Mouse (Mus musculus): ENCODE measurements around the gene Lrit3. TPM values are rescaled to one million over a fixed set of nuclear protein-coding genes. Genes with fewer than 3 reads are reported as not detected.
"Not testable (repeated sequence)": the region's sequence is repeated elsewhere in the genome, so short reads cannot be mapped to it uniquely, and the experiment has no call there.

The Lrit3 gene
- polyA plus RNA-seq, 2 experiments from 2014 or later: not detected

DNA sequence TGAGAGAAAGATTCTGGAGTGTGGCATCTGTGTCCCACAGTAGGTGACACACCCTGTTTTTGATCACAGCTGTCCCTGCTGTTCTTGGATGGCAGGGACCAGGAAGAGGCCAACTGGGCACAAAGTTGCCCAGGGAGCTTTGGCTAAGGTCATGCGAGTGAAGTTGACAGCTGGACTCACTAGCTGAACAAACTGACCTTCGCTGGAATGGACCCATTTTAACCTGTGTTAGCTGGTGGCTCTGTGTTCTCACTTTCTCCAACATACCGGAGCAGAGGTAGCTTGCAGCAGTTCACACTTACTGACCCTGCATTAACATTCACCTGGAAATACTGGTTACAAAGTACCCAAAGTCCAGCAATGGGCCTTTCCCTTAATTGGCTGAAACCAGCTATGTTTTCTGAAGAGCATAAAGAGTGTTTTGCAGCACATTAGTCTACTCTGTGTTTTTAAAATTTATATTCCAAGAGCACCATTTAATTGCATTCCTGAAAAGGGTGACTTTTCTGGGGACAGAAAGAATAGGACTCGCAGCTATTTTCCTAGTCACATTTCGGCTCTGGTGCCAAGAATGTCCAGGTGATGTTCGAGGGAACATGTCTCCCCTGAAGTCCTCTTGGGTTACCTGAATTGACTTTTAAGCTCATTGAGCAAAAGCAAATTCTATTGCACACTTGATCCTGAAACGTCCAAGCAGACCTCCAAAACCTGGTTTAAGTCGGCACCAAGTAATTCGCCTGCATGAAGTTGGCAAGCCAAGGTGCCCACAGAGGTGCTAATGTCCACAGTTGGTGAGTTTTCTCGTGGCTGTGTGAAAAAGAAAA lies 36.6 kb downstream of the Lrit3 start:
- ATAC-seq: no peak

DNA sequence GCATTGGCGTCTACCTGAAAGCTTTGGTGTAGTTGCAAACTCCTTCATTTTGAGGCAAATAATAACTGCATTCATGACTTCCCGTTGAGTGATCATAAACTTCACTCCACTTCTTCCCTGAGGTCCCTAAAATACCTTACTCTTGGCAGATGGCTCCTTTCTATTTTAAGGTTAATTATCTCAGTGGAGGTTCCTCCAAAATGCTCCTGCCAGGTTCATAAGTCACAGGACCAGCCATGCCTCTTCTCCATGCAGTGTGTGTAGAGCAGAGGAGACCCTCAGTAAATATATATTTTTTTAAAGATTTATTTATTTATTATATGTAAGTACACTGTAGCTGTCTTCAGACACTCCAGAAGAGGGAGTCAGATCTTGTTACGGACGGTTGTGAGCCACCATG lies 37.7 kb downstream of the Lrit3 start:
- ATAC-seq: no peak

DNA sequence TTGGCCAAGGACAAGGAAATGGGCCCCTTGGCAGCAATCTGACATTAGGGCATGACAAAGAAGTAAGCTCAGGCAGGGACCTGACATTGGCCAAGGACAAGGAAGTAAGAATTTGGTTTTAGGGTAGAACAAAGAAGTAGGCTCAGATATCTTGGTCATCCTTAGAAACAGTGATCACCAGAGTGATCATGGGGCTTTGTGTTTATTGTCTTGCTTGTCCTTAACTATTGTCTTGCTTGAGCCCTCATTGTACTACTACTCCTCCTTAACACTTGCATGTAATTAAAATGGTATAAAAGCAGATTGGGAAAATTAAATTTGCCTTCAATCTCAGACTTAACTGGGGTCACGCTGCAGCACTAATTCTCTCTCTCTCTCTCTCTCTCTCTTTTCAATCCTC lies 46.2 kb downstream of the Lrit3 start:
- ATAC-seq: not testable (repeated sequence)

- no peak for ATAC-seq
Observed at GRCm38 (mm10) chr3:129754650-129755604, 48.9 kb downstream of the Lrit3 start, which contains the start of gene Egf. Egf (minus strand) TSS chr3:129755316.

DNA sequence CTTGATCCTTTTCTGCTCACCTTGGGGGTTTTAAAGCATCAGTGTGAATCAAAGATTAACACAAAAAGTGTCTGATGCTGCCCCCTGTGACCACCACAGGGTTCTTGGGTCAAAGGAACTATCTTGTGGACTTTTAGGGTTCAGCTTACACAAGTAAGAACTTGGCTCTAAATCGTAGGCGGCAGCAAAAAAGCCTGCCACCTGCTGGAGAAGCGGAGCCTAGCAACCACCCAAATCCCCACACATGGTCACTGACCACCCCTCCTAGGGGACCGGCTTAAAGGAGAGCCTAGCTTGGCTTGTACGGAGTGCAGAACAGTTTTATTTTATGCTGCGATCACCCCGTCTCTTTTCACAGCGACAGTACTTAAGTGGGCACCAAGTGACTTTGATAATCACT lies 59.0 kb downstream of the Lrit3 start:
- ATAC-seq: peak; percentile 40

GRCm38 (mm10) chr3:129742781-129743180 lies 61.0 kb downstream of the Lrit3 start:
- no peak for ATAC-seq

DNA sequence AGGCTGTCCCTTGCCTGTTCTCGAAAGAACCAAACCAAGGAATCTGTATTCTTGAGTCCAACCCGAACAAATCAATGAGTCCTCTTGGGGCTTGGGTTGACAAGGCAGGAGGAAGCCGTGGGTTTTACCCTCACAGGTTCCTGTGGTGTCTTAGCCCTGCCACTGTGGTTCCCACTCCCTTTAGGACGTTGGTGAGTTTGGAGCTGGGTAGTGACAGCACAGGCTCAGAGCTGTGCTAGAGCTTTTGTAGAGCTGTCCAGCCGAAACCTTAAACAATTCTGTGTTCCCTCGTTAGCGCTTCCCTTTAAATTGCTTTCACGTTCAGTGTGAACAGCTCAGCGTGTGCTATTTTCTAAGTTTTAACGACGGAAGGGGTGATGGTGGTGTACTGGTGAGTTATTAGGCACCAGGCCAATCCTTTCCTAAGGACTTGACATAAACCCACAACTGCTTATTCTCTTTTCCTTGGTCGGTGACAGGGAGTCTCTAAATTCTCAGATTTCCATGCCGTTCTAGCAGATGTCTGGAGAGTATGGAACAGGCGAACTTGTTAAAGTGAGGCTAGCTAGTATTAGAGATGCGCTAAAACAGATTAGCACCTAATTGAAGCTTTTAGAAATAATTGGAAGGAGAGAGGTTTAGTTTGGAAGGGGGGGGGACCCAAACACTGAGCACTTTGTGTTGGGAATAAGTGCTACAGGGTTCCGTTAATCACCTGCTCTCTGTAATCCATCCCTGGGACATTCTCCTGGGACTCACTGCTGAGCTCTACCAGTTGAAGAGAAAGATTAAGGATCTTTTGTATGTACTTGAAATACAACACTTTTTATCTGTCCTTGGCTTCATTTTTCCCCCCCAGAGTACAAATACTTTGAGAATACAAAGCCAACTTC lies 65.3 kb downstream of the Lrit3 start:
- no peak for ATAC-seq

Other genes starting within 250 kb of the Lrit3 start
- 1 to 10 TPM in 1 of 2 experiments, under 1 TPM in 1; 0.84 to 1.8 TPM for gene Egf, start 48.7 kb downstream of the Lrit3 start, polyA plus RNA-seq (2017; shearing (Covaris generic))
- not detected for gene Rrh, start 18.6 kb upstream of the Lrit3 start, polyA plus RNA-seq (2017; shearing (Covaris generic))
- 10 to 100 TPM; 13.9 to 19.1 TPM for gene Gar1, start 27.4 kb upstream of the Lrit3 start, polyA plus RNA-seq (2017; shearing (Covaris generic))
- gene Cfi, start 31.9 kb upstream of the Lrit3 start, polyA plus RNA-seq (2017; shearing (Covaris generic)): not detected
- 1 to 10 TPM; 1.7 to 2.2 TPM for gene Pla2g12a, start 74.6 kb upstream of the Lrit3 start, polyA plus RNA-seq (2017; shearing (Covaris generic))
- gene Casp6, start 97.4 kb upstream of the Lrit3 start, polyA plus RNA-seq (2017; shearing (Covaris generic)): 10 to 100 TPM; 67.0 to 84.2 TPM
- gene Mcub, start 166.2 kb upstream of the Lrit3 start, polyA plus RNA-seq (2017; shearing (Covaris generic)): 10 to 100 TPM; 25.3 to 28.8 TPM